Mouse (Mus musculus) kidney, adult 18-20 months (tissue): ENCODE data around the gene Rdh7.
"Not testable (repeated sequence)": the region's sequence is repeated elsewhere in the genome, so short reads cannot be mapped to it uniquely, and the experiment has no call there.

Experiments
- DNase-seq: peaks from one replicate; pipeline ENCODE4 v3.0.0; 2021

Rdh7 gene

GRCm38 (mm10) chr10:127888605-127889004, at the start of gene Rdh7:
Gene Rdh7, minus strand, starts transcription at chr10:127888817.
- no peak for DNase-seq

- peak; percentile 79 for DNase-seq
Observed at GRCm38 (mm10) chr10:127937428-127938010, 48.9 kb upstream of the Rdh7 start.

GRCm38 (mm10) chr10:127936747-127937409, 48.3 kb upstream of the Rdh7 start:
- no peak for DNase-seq

- DNase-seq = peak; percentile 27
Observed at GRCm38 (mm10) chr10:127936271-127936670, 47.7 kb upstream of the Rdh7 start.

- DNase-seq = no peak
Observed at GRCm38 (mm10) chr10:127932290-127932926, 43.8 kb upstream of the Rdh7 start.

- no peak for DNase-seq
Observed at GRCm38 (mm10) chr10:127927737-127928136, 39.1 kb upstream of the Rdh7 start.

GRCm38 (mm10) chr10:127924597-127925378, 36.2 kb upstream of the Rdh7 start:
- DNase-seq = no peak

GRCm38 (mm10) chr10:127923024-127923423, 34.4 kb upstream of the Rdh7 start:
- no peak for DNase-seq

- DNase-seq = no peak
Observed at GRCm38 (mm10) chr10:127922241-127922640, 33.6 kb upstream of the Rdh7 start.

- no peak for DNase-seq
Observed at GRCm38 (mm10) chr10:127917651-127918050, 29.0 kb upstream of the Rdh7 start.

GRCm38 (mm10) chr10:127917183-127917582, 28.6 kb upstream of the Rdh7 start:
- not testable (repeated sequence) for DNase-seq

GRCm38 (mm10) chr10:127915578-127915977, 27.0 kb upstream of the Rdh7 start:
- no peak for DNase-seq

GRCm38 (mm10) chr10:127907386-127907951, 18.9 kb upstream of the Rdh7 start:
- no peak for DNase-seq

GRCm38 (mm10) chr10:127906138-127906537, 17.5 kb upstream of the Rdh7 start:
- DNase-seq = no peak

GRCm38 (mm10) chr10:127904718-127905446, 16.3 kb upstream of the Rdh7 start:
- peak; percentile 34 for DNase-seq

GRCm38 (mm10) chr10:127903116-127903515, 14.5 kb upstream of the Rdh7 start:
- DNase-seq = no peak

GRCm38 (mm10) chr10:127901751-127902150, 13.1 kb upstream of the Rdh7 start:
- DNase-seq = no peak

GRCm38 (mm10) chr10:127899783-127900182, 11.2 kb upstream of the Rdh7 start:
- no peak for DNase-seq

GRCm38 (mm10) chr10:127898218-127898617, 9.6 kb upstream of the Rdh7 start, which contains the start of gene Sdr9c7:
Gene Sdr9c7, plus strand, starts transcription at chr10:127898518.
- DNase-seq = no peak

- no peak for DNase-seq
Observed at GRCm38 (mm10) chr10:127897506-127897905, 8.9 kb upstream of the Rdh7 start.

GRCm38 (mm10) chr10:127896705-127897104, 8.1 kb upstream of the Rdh7 start:
- DNase-seq = no peak
